ENCODE assay signal across 12 mouse cellular contexts in the genomic region with DNA sequence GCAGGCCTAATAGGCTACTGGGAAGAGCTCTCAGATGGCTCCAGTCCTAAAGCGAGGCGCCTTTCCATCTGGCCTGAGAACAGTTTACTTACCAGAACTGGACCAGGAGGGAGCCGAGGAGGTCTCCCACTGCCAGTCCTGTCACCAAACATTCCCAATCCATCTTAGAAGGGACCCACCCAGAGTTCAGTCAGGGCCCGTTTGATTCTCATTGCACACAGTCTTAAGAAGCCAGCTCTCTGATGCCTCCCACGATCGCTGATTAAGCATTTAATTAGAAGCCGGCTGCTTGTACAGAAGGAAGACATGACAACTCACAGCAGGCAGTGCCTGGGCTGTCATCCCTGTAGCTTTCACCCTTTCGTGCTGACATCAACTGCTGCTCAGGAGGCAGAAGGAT.
DNase-seq lines count a peak whose midpoint lies in the region; ATAC-seq lines count a peak whose summit lies in the region.
"Had no signal": no experiment of that assay in that cellular context is flagged by ENCODE, and none has a peak within 500 bp of the region (broad histone marks: within the 10 kb centered on the region; RNA-seq: fewer than 3 reads in every experiment).

No protein-coding gene starts in this region.

- no peak overlapping the region for H3K27ac ChIP-seq in kidney, embryonic 16.5 days (ENCODE audit: low read length)
- no peak overlapping the region for H3K27ac ChIP-seq in lung, embryonic 15.5 days
- H3K27ac ChIP-seq: embryonic facial prominence, embryonic 12.5 days; heart, embryonic 13.5 days; liver, embryonic 12.5 days had no signal

- H3K27me3 ChIP-seq in kidney, embryonic 16.5 days (ENCODE audit: insufficient read depth, low read length) = no peaks in the 10 kb centered on the region
- no peaks in the 10 kb centered on the region for H3K27me3 ChIP-seq in lung, embryonic 15.5 days
- H3K27me3 ChIP-seq: embryonic facial prominence, embryonic 12.5 days; liver, embryonic 12.5 days had no signal

- H3K9me3 ChIP-seq in kidney, embryonic 16.5 days (ENCODE audit: low read length) = no peaks in the 10 kb centered on the region
- H3K9me3 ChIP-seq in lung, embryonic 15.5 days = no peaks in the 10 kb centered on the region
- H3K9me3 ChIP-seq: embryonic facial prominence, embryonic 12.5 days; heart, embryonic 13.5 days; liver, embryonic 12.5 days had no signal

- peak; percentile 41 to 53 for DNase-seq in kidney, postnatal 4 days
- DNase-seq in cerebellum, adult 11 months = peak; percentile 45
- peak; percentile 57 to 71 for DNase-seq in cerebellum, postnatal 10 days
- no peak for DNase-seq in right cerebral cortex, adult 2 months (ENCODE audit: low spot score in 2 of 2)
- DNase-seq: adrenal gland, postnatal 10 days had no signal

- H3K4me2 ChIP-seq in kidney, embryonic 16.5 days (replicated peaks; ENCODE audit: low read depth, low read length) = no peak overlapping the region
- H3K4me2 ChIP-seq in lung, embryonic 15.5 days = no peak overlapping the region
- H3K4me2 ChIP-seq: embryonic facial prominence, embryonic 12.5 days; heart, embryonic 13.5 days; liver, embryonic 12.5 days had no signal

- ATAC-seq in kidney, embryonic 16.5 days (ENCODE audit: low FRiP score, low TSS enrichment) = no peak
- ATAC-seq in lung, embryonic 15.5 days (ENCODE audit: borderline replicate concordance, extremely low read depth, low FRiP score, low TSS enrichment) = peak; percentile 44; the same call in 1 of the 2 replicates
- no peak for ATAC-seq in monocyte, adult 5-6 weeks (replicated peaks; ENCODE audit: insufficient number of reproducible peaks, low FRiP score, low TSS enrichment, poor library complexity, severe bottlenecking)
- ATAC-seq: liver, embryonic 12.5 days had no signal

- no peak overlapping the region for H3K4me3 ChIP-seq in kidney, embryonic 16.5 days (ENCODE audit: low read length)
- H3K4me3 ChIP-seq in lung, embryonic 15.5 days = no peak overlapping the region
- H3K4me3 ChIP-seq: embryonic facial prominence, embryonic 12.5 days; heart, embryonic 13.5 days; liver, embryonic 12.5 days; myocyte had no signal

- 49% methylated on average over 8 of the region's 8 CpGs for WGBS in kidney, embryonic 16.5 days
- 40% methylated on average over 8 of the region's 8 CpGs for WGBS in lung, embryonic 15.5 days

- no peaks in the 10 kb centered on the region for H3K4me1 ChIP-seq in kidney, embryonic 16.5 days (ENCODE audit: insufficient read depth, low read length)
- no peaks in the 10 kb centered on the region for H3K4me1 ChIP-seq in lung, embryonic 15.5 days
- H3K4me1 ChIP-seq: embryonic facial prominence, embryonic 12.5 days; liver, embryonic 12.5 days had no signal

- peaks cover 6% of the 10 kb centered on the region; the same call in 1 of the 2 replicates for H3K36me3 ChIP-seq in kidney, embryonic 16.5 days (ENCODE audit: insufficient read depth, low read length)
- peaks cover 36% of the 10 kb centered on the region for H3K36me3 ChIP-seq in lung, embryonic 15.5 days

- H3K9ac ChIP-seq in kidney, embryonic 16.5 days (replicated peaks; ENCODE audit: low read length) = no peak overlapping the region; the same call in 1 of the 2 replicates
- H3K9ac ChIP-seq in lung, embryonic 15.5 days = no peak overlapping the region
- H3K9ac ChIP-seq: embryonic facial prominence, embryonic 12.5 days; heart, embryonic 13.5 days; liver, embryonic 12.5 days had no signal

Comparison
In these comparisons a context has a peak if more than half of its experiments do, and no peak if none do; other contexts are left out.
1. DNase-seq: peak in kidney, postnatal 4 days (2 of 2), cerebellum, adult 11 months (single experiment) and cerebellum, postnatal 10 days (2 of 2); none in right cerebral cortex, adult 2 months (0 of 2).